ENCODE assay signal across 19 mouse cellular contexts in genomic region chr2:118567179-118567578, GRCm38 (mm10). TPM values are rescaled to one million over a fixed set of nuclear protein-coding genes. Genes with fewer than 3 reads are reported as not detected.
DNase-seq lines count a peak whose midpoint lies in the region; ATAC-seq lines count a peak whose summit lies in the region.
"Had no signal": no experiment of that assay in that cellular context is flagged by ENCODE, and none has a peak within 500 bp of the region (broad histone marks: within the 10 kb centered on the region; RNA-seq: fewer than 3 reads in every experiment).

No protein-coding gene starts in this region.

- intact Hi-C loops in heart, postnatal 36 days (cut with DNase I), result no loop called here

- peak; percentile 95 for ATAC-seq in granulocyte monocyte progenitor cell, adult 5-6 weeks (replicated peaks; ENCODE audit: poor library complexity, severe bottlenecking)
- ATAC-seq in monocyte, adult 5-6 weeks (replicated peaks; ENCODE audit: insufficient number of reproducible peaks, low FRiP score, low TSS enrichment, poor library complexity, severe bottlenecking), result peak; percentile 75
- ATAC-seq: activated CD4-positive, CD25-positive, alpha-beta regulatory T cell, adult 4 months; CD4-positive, CD25-positive, alpha-beta regulatory T cell, adult 4 months; forebrain, embryonic 15.5 days had no signal

- peak; percentile 26 to 47 for DNase-seq in heart, adult 9 months (ENCODE audit: low spot score in 2 of 2)
- DNase-seq in heart, postnatal 36 days, result no peak
- peak; percentile 32 for DNase-seq in lung, postnatal 36 days
- DNase-seq in lung, postnatal 14 days, result no peak
- no peak for DNase-seq in spleen, adult 18-20 months
- DNase-seq in ovary, postnatal 10 days (ENCODE audit: low spot score), result no peak
- DNase-seq: adrenal gland, postnatal 10 days; adrenal gland, postnatal 36 days; cerebellum, adult 11 months; cerebellum, adult 2 months; cerebellum, adult 9-11 months; cerebellum, postnatal 25 days; embryo, embryonic 11 days; gastrocnemius, postnatal 25 days had no signal

RNA-seq across cellular contexts. Expression of gene Bmf, which starts 17.7 kb away (rescaled TPM):
- total RNA-seq in heart, postnatal 36 days (2021), result 1 to 10 TPM; 6.7 to 8.2 TPM
- 0.52 and 6.0 TPM in 2 replicates for total RNA-seq in granulocyte monocyte progenitor cell, adult 5-6 weeks (2014; fragmentation: Nextera tagmentation)
- total RNA-seq in granulocyte monocyte progenitor cell, adult 5-6 weeks (2017), result 0.21 and 0.60 TPM in 2 replicates
- total RNA-seq in monocyte, adult 5-6 weeks (2017), result 21.5 to 42.1 TPM (median 35.4 TPM) in 3 replicates

RNA-seq across cellular contexts. Expression of gene Bub1b, which starts 30.8 kb away (rescaled TPM):
- 1 to 10 TPM; 1.4 to 1.8 TPM for total RNA-seq in heart, postnatal 36 days (2021)
- 30.5 and 39.4 TPM in 2 replicates for total RNA-seq in granulocyte monocyte progenitor cell, adult 5-6 weeks (2014; fragmentation: Nextera tagmentation)
- 101 and 117 TPM in 2 replicates for total RNA-seq in granulocyte monocyte progenitor cell, adult 5-6 weeks (2017)
- total RNA-seq in monocyte, adult 5-6 weeks (2017), result 9.5 to 15.1 TPM (median 11.3 TPM) in 3 replicates

Comparison
In these comparisons a context has a peak if more than half of its experiments do, and no peak if none do; other contexts are left out.
1. DNase-seq: peak in heart, adult 9 months (2 of 2) and lung, postnatal 36 days (single experiment); none in heart, postnatal 36 days (0 of 2), lung, postnatal 14 days (single experiment), spleen, adult 18-20 months (0 of 2) and ovary, postnatal 10 days (single experiment).